9 mouse cellular contexts compared by ENCODE assay signal in the genomic region with DNA sequence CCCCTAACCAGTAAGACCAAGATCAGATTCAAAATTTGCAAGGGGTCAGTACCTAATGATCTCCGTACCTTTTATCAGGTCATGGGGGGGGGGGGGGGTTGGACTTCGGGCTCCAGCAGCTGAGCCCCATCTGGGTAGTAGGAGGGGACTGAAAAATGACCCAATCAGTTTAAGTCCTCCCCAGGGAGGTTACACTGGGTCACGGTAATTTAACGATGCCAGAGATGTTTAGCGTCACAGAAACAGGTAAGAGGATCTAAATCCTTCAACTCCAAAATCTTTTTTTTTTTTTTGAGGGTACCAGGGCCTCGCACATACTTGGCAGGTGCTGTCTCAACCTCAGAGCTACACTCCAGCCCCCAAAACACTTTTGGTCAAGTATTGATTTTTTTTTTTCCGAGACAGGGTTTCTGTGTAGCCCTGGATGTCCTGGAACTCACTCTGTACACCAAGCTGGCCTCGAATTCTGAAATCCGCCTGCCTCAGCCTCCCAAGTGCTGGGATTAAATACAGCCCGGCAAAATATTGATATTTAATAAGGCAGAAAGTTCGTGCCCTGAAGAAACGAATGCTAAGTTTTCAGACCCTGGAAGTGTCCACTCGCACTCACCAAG. TPM values are rescaled to one million over a fixed set of nuclear protein-coding genes. Genes with fewer than 3 reads are reported as not detected.
DNase-seq lines count a peak whose midpoint lies in the region; ATAC-seq and TF ChIP-seq lines count a peak whose summit lies in the region.
"Had no signal": no experiment of that assay in that cellular context is flagged by ENCODE, and none has a peak within 500 bp of the region (broad histone marks: within the 10 kb centered on the region; RNA-seq: fewer than 3 reads in every experiment).

No protein-coding gene starts in this region.

- peaks cover 24% of the 10 kb centered on the region for H3K4me1 ChIP-seq in kidney, embryonic 16.5 days (ENCODE audit: insufficient read depth, low read length)
- H3K4me1 ChIP-seq in bone marrow, adult 2 months (ENCODE audit: control insufficient read depth, insufficient read depth, low read length), result no peaks in the 10 kb centered on the region; the same call in 1 of the 2 replicates
- H3K4me1 ChIP-seq in hindbrain, embryonic 13.5 days (replicated peaks), result peaks cover 36% of the 10 kb centered on the region
- H3K4me1 ChIP-seq in midbrain, embryonic 14.5 days (ENCODE audit: control insufficient read depth, insufficient read depth, low read length), result peaks cover 17% of the 10 kb centered on the region

- ATAC-seq in kidney, embryonic 16.5 days (ENCODE audit: low FRiP score, low TSS enrichment), result peak; percentile 25
- peak; percentile 38 for ATAC-seq in hindbrain, embryonic 13.5 days (ENCODE audit: low FRiP score)
- ATAC-seq in midbrain, embryonic 14.5 days (ENCODE audit: low FRiP score, low TSS enrichment), result peak; percentile 24; the same call in 1 of the 2 replicates
- no peak for ATAC-seq in megakaryocyte-erythroid progenitor cell, adult 5-6 weeks (replicated peaks; ENCODE audit: low FRiP score, low TSS enrichment, poor library complexity, severe bottlenecking)

- peaks cover 5% of the 10 kb centered on the region; the same call in 1 of the 2 replicates for H3K36me3 ChIP-seq in kidney, embryonic 16.5 days (ENCODE audit: insufficient read depth, low read length)
- H3K36me3 ChIP-seq in hindbrain, embryonic 13.5 days, result peaks cover 12% of the 10 kb centered on the region
- peaks cover 11% of the 10 kb centered on the region for H3K36me3 ChIP-seq in midbrain, embryonic 14.5 days (ENCODE audit: control insufficient read depth, insufficient read depth, low read length)

- no peak for TF ChIP-seq POLR2A in bone marrow, adult 2 months (IDR thresholded peaks at IDR 0.05; ENCODE audit: borderline replicate concordance, control insufficient read depth, low read depth, low read length)

- H3K4me2 ChIP-seq in kidney, embryonic 16.5 days (replicated peaks; ENCODE audit: low read depth, low read length), result peak overlapping the region; percentile 61
- peak overlapping the region; percentile 60 for H3K4me2 ChIP-seq in hindbrain, embryonic 13.5 days
- peak overlapping the region; percentile 56 for H3K4me2 ChIP-seq in midbrain, embryonic 14.5 days (ENCODE audit: low read length)

- intact Hi-C loops in left cerebral cortex, postnatal 10 days (cut with DNase I), result no loop called here

- no peaks in the 10 kb centered on the region for H3K27me3 ChIP-seq in kidney, embryonic 16.5 days (ENCODE audit: insufficient read depth, low read length)
- H3K27me3 ChIP-seq in hindbrain, embryonic 13.5 days, result 0 out of 2 replicates have a peak, but pooled peaks cover 3% of the 10 kb centered on the region
- H3K27me3 ChIP-seq in midbrain, embryonic 14.5 days (ENCODE audit: control insufficient read depth, insufficient read depth, low read length), result no peaks in the 10 kb centered on the region

- no peak for DNase-seq in kidney, adult 8-10 months
- DNase-seq in midbrain, embryonic 14.5 days, result no peak
- DNase-seq in spleen, postnatal 4 days (ENCODE audit: low spot score in 2 of 2), result no peak
- no peak for DNase-seq in left cerebral cortex, postnatal 10 days (ENCODE audit: extremely low spot score in 1 of 2, low spot score in 2 of 2)

- peak overlapping the region; percentile 58 for H3K9ac ChIP-seq in kidney, embryonic 16.5 days (replicated peaks; ENCODE audit: low read length)
- H3K9ac ChIP-seq in hindbrain, embryonic 13.5 days, result peak overlapping the region; percentile 67
- peak overlapping the region; percentile 36; the same call in 1 of the 2 replicates for H3K9ac ChIP-seq in midbrain, embryonic 14.5 days (replicated peaks; ENCODE audit: low read length)

- H3K4me3 ChIP-seq in kidney, embryonic 16.5 days (ENCODE audit: low read length), result peak overlapping the region; percentile 91
- peak overlapping the region; percentile 64 for H3K4me3 ChIP-seq in bone marrow, adult 2 months (replicated peaks; ENCODE audit: control insufficient read depth, low read depth, low read length)
- peak overlapping the region; percentile 94 for H3K4me3 ChIP-seq in hindbrain, embryonic 13.5 days
- peak overlapping the region; percentile 73 for H3K4me3 ChIP-seq in midbrain, embryonic 14.5 days (replicated peaks; ENCODE audit: low read depth, low read length)

- no peak for TF ChIP-seq CTCF in bone marrow, adult 2 months (IDR thresholded peaks at IDR 0.05; ENCODE audit: control insufficient read depth, insufficient read depth, low read length)

- no peak overlapping the region for H3K27ac ChIP-seq in kidney, embryonic 16.5 days (ENCODE audit: low read length)
- no peak overlapping the region for H3K27ac ChIP-seq in bone marrow, adult 2 months (ENCODE audit: control insufficient read depth, insufficient read depth, low read depth, low read length, poor library complexity)
- peak overlapping the region; percentile 96 for H3K27ac ChIP-seq in hindbrain, embryonic 13.5 days
- peak overlapping the region; percentile 94; the same call in 1 of the 2 replicates for H3K27ac ChIP-seq in midbrain, embryonic 14.5 days (replicated peaks; ENCODE audit: low read depth, low read length)

- WGBS in kidney, embryonic 16.5 days, result 20% methylated on average over 13 of the region's 13 CpGs
- 14% methylated on average over 13 of the region's 13 CpGs for WGBS in bone marrow, adult 2 months
- WGBS in hindbrain, embryonic 13.5 days, result 24% methylated on average over 13 of the region's 13 CpGs
- 29% methylated on average over 12 of the region's 13 CpGs for WGBS in midbrain, embryonic 14.5 days

- H3K9me3 ChIP-seq in kidney, embryonic 16.5 days (ENCODE audit: low read length), result no peaks in the 10 kb centered on the region
- H3K9me3 ChIP-seq in hindbrain, embryonic 13.5 days, result no peaks in the 10 kb centered on the region
- no peaks in the 10 kb centered on the region for H3K9me3 ChIP-seq in midbrain, embryonic 14.5 days (ENCODE audit: control insufficient read depth, low read length)

RNA-seq across cellular contexts. Expression of gene Zc3h18, which starts 0.6 kb away (rescaled TPM):
- polyA plus RNA-seq in kidney, embryonic 16.5 days (2015; fragmentation: Nextera tagmentation; extraction: Ambion mirVana), result 50.1 and 50.6 TPM in 2 replicates
- 38.3 and 50.7 TPM in 2 replicates for polyA plus RNA-seq in bone marrow, adult 2 months (2011; ENCODE audit: insufficient read depth, insufficient read length, low replicate concordance, missing spikeins)
- polyA plus RNA-seq in hindbrain, embryonic 13.5 days (2015; fragmentation: Nextera tagmentation; extraction: Ambion mirVana), result 38.0 and 38.5 TPM in 2 replicates
- polyA plus RNA-seq in midbrain, embryonic 14.5 days (2014; fragmentation: Nextera tagmentation; extraction: Ambion mirVana), result 22.4 and 27.9 TPM in 2 replicates
- 69.7 and 77.5 TPM in 2 replicates for total RNA-seq in megakaryocyte-erythroid progenitor cell, adult 5-6 weeks (2014; fragmentation: Nextera tagmentation)
- 81.4 and 93.2 TPM in 2 replicates for total RNA-seq in megakaryocyte-erythroid progenitor cell, adult 5-6 weeks (2017)
- 10 to 100 TPM; 32.6 to 33.4 TPM for total RNA-seq in left cerebral cortex, postnatal 10 days (2021)

RNA-seq across cellular contexts. Expression of gene Trhr2, which starts 15.3 kb away (rescaled TPM):
- not detected in 2 replicates for polyA plus RNA-seq in kidney, embryonic 16.5 days (2015; fragmentation: Nextera tagmentation; extraction: Ambion mirVana)
- polyA plus RNA-seq in bone marrow, adult 2 months (2011; ENCODE audit: insufficient read depth, insufficient read length, low replicate concordance, missing spikeins), result not detected in 2 replicates
- not detected in 2 replicates for polyA plus RNA-seq in hindbrain, embryonic 13.5 days (2015; fragmentation: Nextera tagmentation; extraction: Ambion mirVana)
- not detected in 2 replicates for polyA plus RNA-seq in midbrain, embryonic 14.5 days (2014; fragmentation: Nextera tagmentation; extraction: Ambion mirVana)
- total RNA-seq in megakaryocyte-erythroid progenitor cell, adult 5-6 weeks (2014; fragmentation: Nextera tagmentation), result not detected in 2 replicates
- not detected in 2 replicates for total RNA-seq in megakaryocyte-erythroid progenitor cell, adult 5-6 weeks (2017)
- total RNA-seq in left cerebral cortex, postnatal 10 days (2021), result 1 to 10 TPM; 1.4 to 1.9 TPM

RNA-seq across cellular contexts. Expression of gene Il17c, which starts 46.0 kb away (rescaled TPM):
- polyA plus RNA-seq in kidney, embryonic 16.5 days (2015; fragmentation: Nextera tagmentation; extraction: Ambion mirVana), result not detected in 2 replicates
- not detected in 2 replicates for polyA plus RNA-seq in bone marrow, adult 2 months (2011; ENCODE audit: insufficient read depth, insufficient read length, low replicate concordance, missing spikeins)
- polyA plus RNA-seq in hindbrain, embryonic 13.5 days (2015; fragmentation: Nextera tagmentation; extraction: Ambion mirVana), result 0.28 TPM in 1 of 2 replicates, not detected in the other
- polyA plus RNA-seq in midbrain, embryonic 14.5 days (2014; fragmentation: Nextera tagmentation; extraction: Ambion mirVana), result not detected in 2 replicates
- total RNA-seq in megakaryocyte-erythroid progenitor cell, adult 5-6 weeks (2014; fragmentation: Nextera tagmentation), result not detected in 2 replicates
- not detected in 2 replicates for total RNA-seq in megakaryocyte-erythroid progenitor cell, adult 5-6 weeks (2017)
- total RNA-seq in left cerebral cortex, postnatal 10 days (2021), result not detected
- polyA plus RNA-seq: urinary bladder, adult 2 months had no signal

RNA-seq across cellular contexts. Expression of gene Cyba, which starts 56.9 kb away (rescaled TPM):
- polyA plus RNA-seq in kidney, embryonic 16.5 days (2015; fragmentation: Nextera tagmentation; extraction: Ambion mirVana), result 385 and 421 TPM in 2 replicates
- polyA plus RNA-seq in bone marrow, adult 2 months (2011; ENCODE audit: insufficient read depth, insufficient read length, low replicate concordance, missing spikeins), result 168 and 494 TPM in 2 replicates
- polyA plus RNA-seq in hindbrain, embryonic 13.5 days (2015; fragmentation: Nextera tagmentation; extraction: Ambion mirVana), result 42.7 and 46.2 TPM in 2 replicates
- 20.2 and 36.2 TPM in 2 replicates for polyA plus RNA-seq in midbrain, embryonic 14.5 days (2014; fragmentation: Nextera tagmentation; extraction: Ambion mirVana)
- 66.0 and 69.7 TPM in 2 replicates for total RNA-seq in megakaryocyte-erythroid progenitor cell, adult 5-6 weeks (2014; fragmentation: Nextera tagmentation)
- total RNA-seq in megakaryocyte-erythroid progenitor cell, adult 5-6 weeks (2017), result 25.4 and 28.7 TPM in 2 replicates
- total RNA-seq in left cerebral cortex, postnatal 10 days (2021), result 1 to 10 TPM; 7.8 to 9.6 TPM

Comparison
In these comparisons a context has a peak if more than half of its experiments do, and no peak if none do; other contexts are left out.
1. H3K27ac ChIP-seq: peak in hindbrain, embryonic 13.5 days (single experiment) and midbrain, embryonic 14.5 days (single experiment); none in kidney, embryonic 16.5 days (single experiment) and bone marrow, adult 2 months (single experiment).
2. Peak in every context shown above with its lines, with median percentiles within 50 percentile points of each other: H3K4me2 ChIP-seq, H3K4me3 ChIP-seq and H3K9ac ChIP-seq.